Mouse (Mus musculus) retina, postnatal 1 day (tissue): ENCODE results near the gene Rprml.

Experiments
- DNase-seq: peaks from one replicate; pipeline ENCODE4 v3.0.0-alpha.2; 2012

Gene Rprml

GRCm38 (mm10) chr11:103649301-103649982, at the start of gene Rprml:
Rprml (plus strand) TSS chr11:103649570.
- peak; percentile 44 for DNase-seq

- no peak for DNase-seq
Observed at GRCm38 (mm10) chr11:103606611-103607010, 42.8 kb upstream of the Rprml start.

- DNase-seq = no peak
Observed at GRCm38 (mm10) chr11:103610772-103611171, 38.6 kb upstream of the Rprml start.

DNA sequence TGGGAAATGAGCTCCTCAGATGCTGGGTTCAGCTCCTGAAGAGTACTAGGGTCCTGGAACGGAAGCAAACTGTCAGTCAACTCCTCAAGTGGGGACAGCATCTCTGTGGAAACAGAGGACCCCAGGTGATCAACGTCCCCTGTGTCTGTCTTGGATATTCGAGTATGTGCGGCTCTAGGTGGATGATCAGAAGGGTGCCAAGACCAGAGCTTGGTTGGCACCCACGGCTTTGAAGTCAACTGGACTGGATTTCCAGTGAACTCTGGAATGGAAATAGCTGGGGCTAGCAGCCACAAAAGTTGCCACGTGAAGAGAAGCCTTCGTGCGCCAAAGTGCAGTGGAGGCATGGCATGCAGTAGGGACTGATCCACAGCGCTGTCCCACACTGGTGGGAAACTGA, 28.3 kb upstream of the Rprml start, which contains the start of gene Gm884:
Gene Gm884, minus strand, starts transcription at position 101 of the 400 bp plus-strand sequence.
- DNase-seq = no peak

GRCm38 (mm10) chr11:103627453-103627852, 21.9 kb upstream of the Rprml start:
- no peak for DNase-seq

DNA sequence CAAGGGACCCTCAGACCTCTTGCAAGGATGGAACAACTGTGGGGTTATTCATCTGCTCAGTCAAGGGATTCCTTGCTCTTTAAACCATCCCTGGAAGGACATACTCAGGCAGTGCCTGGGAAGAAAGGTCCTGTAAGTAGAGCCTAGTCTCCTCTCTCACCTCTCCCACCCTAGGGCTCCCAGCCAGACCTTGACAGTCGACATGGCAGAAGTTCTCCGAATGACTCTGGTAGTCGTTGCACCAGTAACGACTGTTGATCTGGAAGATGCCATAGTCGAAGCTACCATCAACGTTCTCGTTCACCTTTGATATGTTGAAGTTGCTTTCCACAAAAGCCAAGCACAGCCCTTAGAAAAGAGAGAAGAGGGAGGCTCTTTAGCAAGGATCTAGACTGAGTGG, 14.6 kb upstream of the Rprml start:
- no peak for DNase-seq

DNA sequence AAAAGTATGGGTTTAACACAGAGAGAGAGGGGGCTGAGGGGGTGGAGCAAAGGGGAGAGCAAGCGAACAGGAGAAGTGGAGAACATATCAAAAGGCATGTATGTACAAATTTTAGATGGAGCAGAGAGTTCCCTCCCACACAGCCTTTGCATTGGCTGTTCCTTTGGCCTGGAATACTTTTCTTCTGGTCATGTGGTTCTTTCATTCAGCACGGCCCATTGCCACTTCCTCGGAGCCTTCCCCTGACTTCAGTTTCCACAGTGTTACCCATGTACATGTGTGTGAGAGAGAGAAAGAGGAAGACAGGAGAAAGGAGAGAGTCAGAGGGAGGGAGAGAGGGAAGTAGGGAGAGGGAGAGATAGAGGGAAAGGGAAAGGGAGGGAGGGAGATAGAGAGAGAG, 13.9 kb upstream of the Rprml start:
- DNase-seq = no peak

GRCm38 (mm10) chr11:103636261-103636660, 13.1 kb upstream of the Rprml start:
- no peak for DNase-seq

DNA sequence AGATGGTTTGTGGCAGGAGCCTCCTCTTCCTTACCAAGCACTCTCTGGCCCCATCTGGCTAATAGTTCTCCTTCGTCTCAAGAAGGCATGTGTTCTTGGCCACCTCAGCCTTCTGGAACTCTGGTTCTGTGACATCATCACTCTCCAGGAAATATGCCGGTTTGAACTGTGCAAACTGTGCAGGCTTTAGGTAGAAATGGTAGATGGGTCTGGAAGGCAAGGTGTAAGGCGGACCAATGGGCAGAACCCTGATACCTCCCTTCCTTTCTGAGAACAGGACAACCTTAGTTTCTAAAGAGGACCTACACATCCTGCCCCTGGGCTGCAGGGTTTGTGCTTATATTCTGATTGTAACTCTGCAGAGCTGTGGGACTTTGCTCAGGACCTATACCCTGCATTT, 10.6 kb upstream of the Rprml start, which contains the start of gene Lyzl6:
Gene Lyzl6, minus strand, starts transcription at position 101 of the 400 bp plus-strand sequence.
- DNase-seq = no peak

GRCm38 (mm10) chr11:103639407-103639946, 9.9 kb upstream of the Rprml start:
- DNase-seq = peak; percentile 76

DNA sequence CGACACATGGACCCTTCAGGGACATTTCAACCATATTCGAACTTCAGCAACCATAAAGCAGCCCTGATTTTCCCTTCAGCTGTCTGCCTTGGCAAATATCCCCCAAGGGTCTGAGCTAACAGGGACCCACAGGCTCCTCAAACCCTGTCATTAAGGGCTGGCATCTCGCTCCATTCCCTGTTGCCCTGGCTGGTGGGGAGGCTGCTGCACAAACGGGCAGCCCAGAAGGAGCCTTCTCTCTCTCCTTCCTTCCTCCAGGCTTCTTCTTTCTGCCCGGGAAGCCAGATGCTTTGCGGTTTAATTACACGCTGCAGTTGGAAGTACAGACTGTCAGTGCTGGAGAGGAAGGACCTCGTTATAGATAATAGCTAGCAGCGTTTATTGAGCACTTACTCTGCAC, 6.2 kb upstream of the Rprml start:
- DNase-seq = no peak

DNA sequence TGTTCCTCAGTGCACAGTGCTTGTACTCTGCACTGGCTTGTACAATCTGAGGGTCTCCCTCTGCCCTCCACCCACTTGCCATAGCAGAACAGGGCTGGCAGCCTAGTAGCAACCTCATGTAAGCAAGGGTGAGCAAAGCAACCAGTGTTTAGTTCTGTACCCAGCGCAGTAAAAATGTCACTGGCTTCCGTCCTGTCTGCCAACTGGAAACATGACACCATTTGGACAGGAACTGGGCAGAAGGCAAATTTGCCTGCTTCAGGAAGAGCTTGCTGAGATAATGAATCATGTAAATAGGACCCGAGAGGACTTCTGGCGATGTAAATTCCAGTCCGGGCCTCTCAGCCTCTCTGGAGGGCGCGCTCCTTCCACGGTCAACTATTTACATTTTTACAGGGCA, 3.6 kb upstream of the Rprml start:
- DNase-seq = no peak

- no peak for DNase-seq
Observed at GRCm38 (mm10) chr11:103646301-103646700, 3.1 kb upstream of the Rprml start.

DNA sequence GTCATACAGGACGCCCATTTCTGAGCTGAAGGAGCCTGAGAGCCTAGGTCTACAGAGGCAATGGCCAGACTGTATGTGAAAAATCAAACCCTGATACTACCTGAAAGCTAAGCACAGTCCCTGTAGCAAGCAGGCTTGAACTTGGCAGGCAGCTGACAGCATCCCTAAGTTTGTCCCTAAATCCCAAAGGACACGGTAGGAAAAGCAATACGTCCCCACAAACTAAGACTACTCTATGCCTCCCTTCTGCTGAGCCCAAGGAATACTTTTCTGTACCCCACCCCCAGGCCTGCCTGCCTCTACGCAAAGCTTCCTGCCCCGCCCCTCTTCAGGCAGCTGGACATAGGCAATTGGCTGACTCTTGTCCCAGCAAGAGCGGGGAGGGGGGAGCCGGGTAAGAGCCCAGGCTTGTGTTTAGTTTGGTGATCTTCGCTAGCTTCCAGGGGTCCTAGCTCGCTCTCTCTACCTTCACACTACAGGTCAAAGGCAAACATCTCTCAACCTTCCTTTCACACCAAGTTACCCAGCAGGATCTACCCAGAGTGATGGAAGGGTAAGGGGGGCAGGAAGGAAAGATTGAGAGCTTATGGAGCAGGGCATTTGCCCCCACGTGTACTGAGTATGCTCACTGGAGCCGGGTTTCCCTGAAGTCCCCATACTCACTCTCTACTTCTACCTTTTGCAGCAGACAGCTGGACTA, 1.3 kb upstream of the Rprml start:
- DNase-seq = no peak

DNA sequence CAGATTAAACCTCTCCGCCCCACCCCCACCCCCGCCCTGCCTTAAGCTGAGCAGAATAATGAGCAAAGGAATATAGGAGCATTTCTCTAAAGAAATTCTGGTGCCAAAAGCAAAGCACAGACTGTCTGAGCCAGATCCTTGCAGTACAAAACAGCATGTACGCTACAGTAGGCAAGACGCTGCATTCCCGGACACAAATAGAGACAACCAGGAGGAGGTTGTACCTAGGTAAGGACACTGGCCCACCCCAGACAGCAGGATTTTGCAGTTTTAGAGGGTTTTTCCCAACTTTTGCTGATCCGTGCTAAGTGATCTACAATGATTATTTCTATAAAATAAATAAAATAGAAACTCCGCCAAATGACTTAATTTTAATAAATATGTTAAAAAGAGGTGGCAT, 714 bp upstream of the Rprml start:
- no peak for DNase-seq

- no peak for DNase-seq
Observed at GRCm38 (mm10) chr11:103649983-103650493, 668 bp downstream of the Rprml start.

- no peak for DNase-seq
Observed at GRCm38 (mm10) chr11:103651426-103651825, 2.1 kb downstream of the Rprml start.

DNA sequence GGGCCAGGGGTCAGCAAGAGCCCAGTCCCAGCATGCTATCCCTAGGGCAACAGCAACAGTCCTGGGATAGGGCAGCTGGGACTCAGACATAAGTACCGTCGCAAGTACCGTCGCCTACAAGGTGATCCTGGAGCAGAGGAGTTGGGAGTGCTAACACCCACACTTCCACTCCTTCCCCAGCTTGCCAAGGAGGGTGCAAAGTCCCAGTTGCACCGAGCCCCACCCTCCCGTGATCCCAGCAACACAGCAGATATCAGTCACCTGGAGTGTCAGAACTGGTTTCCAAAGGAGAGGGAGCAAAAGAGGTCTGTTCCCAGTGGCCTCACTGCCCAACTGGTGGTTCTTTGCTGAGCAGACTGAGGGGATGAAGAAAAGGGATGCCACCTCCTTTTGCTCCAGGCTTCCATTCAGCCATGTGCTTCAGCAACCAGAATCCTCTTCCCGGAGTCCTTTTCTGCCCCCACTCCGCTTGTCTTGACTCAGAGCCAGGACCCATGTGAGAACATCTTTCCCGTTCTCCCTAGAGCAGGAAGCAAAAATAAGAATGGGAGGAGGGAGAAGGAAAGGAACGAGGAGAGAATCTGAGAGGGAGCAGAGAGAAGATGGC, 4.1 kb downstream of the Rprml start:
- no peak for DNase-seq

DNA sequence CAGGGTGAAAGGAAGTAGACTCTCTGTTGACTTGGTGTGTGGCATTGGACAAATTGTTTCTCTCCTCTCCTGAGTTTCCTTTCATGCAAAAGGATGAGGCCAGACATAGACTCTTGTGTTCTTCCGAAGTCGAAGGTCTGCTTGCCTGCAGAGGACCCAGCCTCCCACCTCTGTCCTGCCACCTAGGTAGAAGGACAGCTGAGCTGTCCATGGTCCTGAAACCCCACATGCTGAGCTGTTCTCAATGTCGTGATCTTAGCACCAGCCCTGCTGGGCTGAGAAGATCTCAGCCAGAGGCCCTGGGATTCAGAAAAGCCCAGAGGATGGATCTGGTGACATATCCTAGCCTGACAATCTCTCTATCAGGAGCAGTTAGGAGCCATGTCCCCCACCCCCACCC, 7.2 kb downstream of the Rprml start:
- DNase-seq = peak; percentile 60

GRCm38 (mm10) chr11:103658189-103658588, 8.8 kb downstream of the Rprml start:
- peak; percentile 21 for DNase-seq

- DNase-seq = peak; percentile 24
Observed at GRCm38 (mm10) chr11:103661863-103662262, 12.5 kb downstream of the Rprml start.

DNA sequence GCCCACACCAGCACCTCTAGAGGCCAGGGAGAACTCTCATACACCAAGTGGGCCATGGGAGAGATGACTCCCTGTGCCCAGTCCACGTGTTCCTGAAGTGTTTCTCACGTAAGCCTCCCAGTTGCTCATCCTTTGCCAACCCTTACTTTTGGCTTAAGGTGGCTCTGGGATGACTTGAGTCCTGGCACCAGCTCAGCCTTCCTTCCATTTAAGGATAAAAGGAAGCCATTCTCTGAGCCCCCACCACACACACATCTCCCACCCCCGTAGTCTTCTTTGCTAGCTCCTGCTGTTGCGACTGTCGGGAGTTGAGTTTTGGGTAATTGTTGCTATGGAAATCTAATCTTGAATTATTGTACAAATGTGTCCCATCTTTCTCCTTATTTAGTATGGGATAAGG, 13.2 kb downstream of the Rprml start:
- no peak for DNase-seq

DNA sequence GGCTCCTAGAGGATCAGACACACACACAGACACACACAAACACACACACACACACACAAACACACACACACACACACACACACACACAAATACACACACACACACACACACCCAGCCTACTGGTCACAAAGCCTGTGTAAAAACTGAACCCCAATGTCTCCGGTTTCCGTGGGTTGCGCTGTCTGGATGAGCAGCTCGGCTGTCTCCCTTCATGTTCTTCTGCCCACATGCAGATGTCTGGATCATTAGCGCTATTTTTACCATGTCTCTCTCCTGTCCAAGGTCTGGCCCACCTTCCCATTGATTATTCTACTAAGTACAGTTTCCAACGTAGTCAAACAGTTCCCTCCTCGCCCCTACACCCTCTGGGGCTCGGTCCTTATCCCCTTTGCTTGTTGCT, 13.7 kb downstream of the Rprml start:
- no peak for DNase-seq

- DNase-seq = no peak
Observed at GRCm38 (mm10) chr11:103665695-103666094, 16.3 kb downstream of the Rprml start.
